Mouse (Mus musculus) right cerebral cortex, postnatal 4 days (tissue): ENCODE data around the gene Myo1b.
"Not testable (repeated sequence)": the region's sequence is repeated elsewhere in the genome, so short reads cannot be mapped to it uniquely, and the experiment has no call there.

ENCODE experiments used
- DNase-seq: peaks from one replicate; pipeline ENCODE4 v3.0.0-alpha.2; 2022

Myo1b gene

DNA sequence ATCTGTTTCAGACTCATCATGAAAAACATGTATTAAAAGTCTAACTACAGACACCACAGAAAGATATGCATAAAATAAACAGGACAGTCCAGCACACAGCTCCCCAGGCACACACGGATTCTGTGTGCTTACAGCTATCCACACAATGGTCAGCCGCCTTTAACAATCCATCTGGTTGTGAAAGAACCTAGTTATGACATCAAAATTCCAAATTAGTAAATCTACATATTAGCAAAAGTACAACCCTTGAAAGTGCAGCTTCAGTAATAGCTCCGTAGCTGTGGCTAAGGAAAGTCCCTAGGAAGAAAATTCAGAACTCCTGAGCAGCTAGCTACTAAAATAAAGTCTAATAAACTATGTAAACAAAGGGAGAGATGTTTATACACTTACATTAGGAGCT lies 21.1 kb downstream of the Myo1b start:
- DNase-seq: no peak

DNA sequence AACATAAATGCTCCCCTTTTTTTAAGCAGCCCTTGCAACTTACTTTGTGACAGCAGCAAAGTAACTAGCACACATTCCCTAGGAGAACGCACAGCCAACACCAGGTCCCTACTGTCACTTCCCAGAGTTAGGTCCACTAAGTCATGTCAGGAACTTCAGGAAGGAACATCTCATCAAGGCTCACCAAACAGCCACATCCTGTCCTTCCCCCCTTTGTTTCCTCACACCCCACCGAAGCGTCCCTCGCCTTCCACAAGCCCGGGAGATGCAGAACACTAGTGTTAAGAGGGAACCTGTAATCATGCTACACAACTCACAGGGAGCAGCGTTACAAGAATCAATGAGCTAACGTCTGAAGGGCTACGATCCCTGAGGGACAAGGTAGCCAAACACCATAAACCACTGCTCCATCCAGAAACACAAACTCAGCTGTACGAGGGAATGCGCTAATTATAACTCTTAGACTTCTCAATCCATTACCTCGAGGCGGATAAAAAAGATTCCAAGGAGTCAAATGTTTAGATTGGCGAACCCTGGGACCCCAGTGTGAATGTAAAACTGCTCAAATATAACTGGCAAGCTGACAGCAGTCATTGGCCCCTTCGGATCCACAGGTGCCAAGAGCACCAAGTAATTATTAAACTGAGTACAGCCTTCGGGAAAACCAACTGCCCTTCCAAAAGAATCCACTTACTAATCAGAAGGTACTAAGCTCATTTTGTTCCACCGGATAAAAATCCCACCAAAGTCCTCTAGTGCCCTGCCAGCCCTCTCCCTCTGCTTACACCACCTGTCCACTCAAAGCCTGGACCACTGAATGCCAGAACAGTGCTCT lies 22.1 kb downstream of the Myo1b start:
- no peak for DNase-seq

DNA sequence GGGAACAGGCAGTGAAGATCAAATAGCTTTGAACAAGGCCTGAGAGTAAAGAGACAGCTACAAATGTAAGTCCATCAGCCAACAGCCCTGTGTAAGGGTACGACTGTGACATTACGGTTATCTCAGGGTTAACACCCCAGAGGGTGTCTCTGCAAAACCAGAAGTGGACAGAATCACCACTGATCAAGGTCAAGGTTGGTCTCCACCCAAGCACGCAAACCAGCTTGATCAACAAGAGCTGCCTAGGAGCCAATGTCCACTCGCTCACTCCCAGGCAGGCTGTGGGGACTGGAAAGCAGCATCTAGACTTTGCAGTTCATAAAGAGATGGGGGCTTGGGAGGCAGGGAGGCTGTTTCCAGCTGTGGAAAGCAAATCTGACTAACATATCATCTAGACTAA lies 23.9 kb downstream of the Myo1b start:
- no peak for DNase-seq

DNA sequence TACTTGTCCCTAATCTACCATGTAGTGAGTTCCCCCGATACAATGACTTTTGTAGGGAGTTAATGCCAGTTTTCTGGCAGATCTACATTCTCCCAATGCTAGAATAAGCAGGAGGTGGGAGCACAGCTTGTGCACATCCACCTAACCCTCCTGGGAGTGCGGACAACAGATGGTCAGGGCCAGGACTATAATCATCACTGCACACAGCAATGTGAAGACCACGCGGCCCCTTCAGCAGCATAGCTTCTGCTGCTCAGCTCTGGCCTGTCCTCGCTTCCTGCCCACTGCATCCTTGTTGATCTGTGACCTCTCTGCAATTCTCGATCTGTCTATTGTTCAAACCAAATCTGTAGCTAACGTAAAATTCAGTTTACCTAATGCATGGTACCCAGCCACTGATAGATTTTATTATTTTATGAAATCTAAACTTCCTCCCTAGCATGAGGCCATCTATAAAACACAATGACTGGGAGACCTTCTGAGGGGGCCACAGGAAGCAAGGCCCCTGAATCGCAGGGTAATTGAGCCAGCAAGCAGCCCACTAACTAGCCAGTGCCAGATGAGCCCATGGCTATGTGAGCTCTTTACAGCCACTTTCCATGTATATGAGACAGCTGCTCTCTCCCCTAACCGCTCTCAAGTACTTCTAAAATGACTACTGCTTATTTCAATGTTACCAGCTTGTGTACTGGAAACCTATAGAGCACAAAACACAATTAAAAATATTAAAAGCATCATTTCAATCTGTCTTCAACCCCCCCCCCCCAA lies 27.6 kb downstream of the Myo1b start:
- DNase-seq: no peak

DNA sequence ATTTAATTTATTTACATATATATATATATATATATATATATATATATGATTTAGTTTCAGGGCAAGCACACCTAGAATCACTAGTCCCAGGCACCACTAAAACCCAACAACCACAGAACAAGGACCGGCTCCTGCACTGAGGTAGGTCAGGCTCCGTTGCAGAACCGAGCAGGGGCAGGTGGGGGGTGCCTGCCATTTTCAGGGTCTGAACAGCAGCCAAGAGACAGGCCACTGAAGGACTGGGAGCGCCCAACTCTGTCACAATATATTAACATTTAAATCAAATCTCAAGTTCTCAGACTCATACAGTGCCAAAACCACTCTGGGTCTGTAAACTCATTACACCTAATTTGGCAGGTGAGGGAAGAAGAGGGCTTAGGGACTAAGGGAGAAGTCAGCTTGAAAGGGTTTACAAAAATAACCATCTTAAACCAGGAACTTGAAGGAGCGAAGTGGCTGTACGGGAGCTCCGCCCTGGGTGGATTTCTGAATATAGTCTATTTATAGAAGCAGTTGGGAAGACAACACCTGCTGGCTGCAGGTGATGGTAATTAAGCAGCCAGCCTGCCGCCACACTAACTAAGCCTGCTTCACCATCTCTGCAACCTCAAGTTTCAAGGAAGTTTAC lies 30.4 kb downstream of the Myo1b start:
- no peak for DNase-seq

DNA sequence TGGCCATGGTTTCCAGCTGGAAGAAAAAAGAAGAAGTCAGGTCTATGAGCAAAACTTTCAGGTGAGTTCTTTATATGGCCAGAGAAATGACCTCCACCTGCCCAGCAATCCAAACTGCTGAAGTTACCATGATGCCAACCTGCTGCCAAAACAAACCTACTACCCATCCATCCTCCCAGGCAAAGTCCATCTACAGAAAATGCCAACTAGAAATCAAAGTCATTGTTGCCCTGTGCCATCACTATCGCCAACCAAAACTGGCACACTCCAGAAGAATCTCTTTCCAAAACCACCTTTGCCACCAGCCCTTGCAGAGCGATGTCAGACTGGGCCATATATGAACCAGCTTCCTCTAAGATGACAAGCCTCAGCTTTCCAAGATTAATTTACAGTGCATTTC lies 32.7 kb downstream of the Myo1b start:
- no peak for DNase-seq

DNA sequence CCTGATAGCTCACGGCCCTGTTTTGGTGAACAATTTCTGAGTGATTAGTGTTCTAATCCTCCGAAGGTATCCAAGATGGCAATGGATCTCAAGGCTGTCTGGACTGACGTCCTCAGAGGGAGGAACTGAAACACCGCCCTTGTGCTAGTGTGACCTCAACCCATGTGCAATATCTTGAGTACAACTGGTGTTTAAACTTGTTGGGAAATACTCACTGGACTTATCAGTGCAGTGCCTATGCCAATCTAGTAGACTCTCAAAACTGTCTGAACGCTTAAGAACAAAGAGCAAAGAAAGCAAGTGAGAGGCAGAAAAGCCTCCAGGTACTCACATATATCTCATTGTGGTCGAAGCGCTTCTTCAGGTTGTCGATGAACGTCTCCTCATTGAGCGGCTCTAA lies 33.1 kb downstream of the Myo1b start:
- no peak for DNase-seq

DNA sequence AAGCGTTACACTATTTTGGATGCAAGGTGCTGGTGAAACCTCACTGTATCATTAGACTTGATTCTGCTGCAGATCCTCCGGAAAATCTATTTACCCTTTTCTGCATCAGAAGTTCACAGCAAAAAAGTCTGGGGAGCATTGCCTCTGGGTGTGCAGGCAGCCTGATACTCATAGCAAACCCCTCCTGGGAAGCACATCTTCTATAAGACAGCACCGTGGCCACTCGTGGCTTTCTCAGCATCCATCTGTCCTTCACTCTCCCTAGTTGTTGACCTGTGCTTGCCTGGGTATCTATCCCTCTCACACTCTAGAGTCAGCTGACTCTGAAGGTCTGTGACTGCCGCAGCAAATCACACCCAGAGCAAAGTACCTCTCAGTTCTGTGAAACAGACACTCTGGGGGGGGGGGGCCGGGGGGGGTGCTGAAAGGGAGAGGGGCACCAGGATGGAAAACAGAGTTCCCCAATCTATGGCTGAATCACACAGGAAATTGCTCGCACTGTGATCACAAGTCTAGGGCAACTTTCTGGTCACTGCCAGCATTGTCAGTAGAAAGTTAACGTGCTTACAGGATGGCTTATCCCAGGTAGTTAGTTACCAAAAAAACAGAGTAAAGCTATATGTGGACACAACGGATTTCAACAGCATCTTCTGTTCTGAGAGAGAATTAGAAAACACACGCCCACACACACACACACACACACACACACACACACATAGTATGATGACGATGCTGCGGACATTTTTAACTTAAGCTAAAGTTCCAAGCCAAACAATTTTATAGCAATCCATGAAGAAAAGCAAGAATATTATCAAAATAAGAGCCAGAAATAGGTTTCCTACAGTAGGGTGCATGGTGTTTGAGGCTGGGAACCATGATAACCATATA lies 35.7 kb downstream of the Myo1b start:
- no peak for DNase-seq

DNA sequence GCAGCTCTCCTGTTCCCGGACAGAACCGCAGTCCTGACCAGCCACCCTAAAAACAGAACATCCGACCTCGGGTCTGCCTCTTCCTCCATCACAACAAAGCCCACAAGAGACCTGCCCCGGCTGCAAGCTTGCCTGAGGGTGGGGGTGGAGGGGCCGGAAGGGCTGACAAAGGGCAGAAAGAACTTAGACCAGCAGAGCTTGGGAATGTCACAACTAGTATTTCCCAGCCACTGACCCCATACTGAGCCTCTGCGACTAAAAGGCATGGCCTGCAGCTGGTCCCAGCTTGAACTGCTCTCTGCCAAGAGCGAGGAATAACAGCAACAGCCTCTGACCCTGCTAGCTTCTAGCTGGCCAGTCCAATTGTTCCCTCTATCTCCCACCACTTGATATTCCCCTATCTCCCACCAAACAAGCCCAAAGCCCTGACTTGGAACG lies 36.5 kb downstream of the Myo1b start:
- DNase-seq: no peak

DNA sequence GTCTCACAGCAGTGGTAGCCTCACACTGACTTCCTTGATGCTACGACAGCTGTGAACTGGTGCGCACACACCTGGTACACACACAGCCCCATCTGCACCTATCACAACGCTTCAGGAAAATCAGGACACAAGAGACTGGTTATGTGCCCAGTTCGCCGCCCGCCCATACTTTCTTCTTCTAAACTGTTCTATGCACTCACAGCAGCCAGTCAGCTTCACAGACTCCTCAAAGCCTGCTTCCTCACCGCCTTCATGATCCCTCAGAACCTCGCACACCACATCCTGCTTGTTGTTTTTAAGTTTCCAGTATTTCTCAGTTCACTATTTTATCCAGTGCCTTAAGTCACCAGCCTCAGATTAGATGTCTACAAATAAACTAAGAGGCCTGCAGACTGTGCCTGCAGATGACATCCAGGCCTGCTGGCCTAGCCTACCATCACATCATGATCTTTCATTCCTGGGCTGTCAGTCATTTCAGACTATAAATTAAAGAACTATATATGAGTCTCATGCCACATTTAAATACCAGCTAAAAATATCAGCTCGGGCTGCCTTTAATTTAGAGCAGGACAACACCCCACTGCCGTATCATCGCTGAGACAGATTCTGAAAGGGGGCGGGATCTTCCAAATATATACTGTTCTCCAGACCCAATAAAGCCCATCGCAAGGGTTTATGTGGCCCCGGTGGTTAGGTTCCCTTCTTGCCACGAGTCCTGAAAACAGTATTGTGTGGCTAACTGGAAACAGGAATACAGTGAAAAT lies 40.2 kb downstream of the Myo1b start:
- no peak for DNase-seq

DNA sequence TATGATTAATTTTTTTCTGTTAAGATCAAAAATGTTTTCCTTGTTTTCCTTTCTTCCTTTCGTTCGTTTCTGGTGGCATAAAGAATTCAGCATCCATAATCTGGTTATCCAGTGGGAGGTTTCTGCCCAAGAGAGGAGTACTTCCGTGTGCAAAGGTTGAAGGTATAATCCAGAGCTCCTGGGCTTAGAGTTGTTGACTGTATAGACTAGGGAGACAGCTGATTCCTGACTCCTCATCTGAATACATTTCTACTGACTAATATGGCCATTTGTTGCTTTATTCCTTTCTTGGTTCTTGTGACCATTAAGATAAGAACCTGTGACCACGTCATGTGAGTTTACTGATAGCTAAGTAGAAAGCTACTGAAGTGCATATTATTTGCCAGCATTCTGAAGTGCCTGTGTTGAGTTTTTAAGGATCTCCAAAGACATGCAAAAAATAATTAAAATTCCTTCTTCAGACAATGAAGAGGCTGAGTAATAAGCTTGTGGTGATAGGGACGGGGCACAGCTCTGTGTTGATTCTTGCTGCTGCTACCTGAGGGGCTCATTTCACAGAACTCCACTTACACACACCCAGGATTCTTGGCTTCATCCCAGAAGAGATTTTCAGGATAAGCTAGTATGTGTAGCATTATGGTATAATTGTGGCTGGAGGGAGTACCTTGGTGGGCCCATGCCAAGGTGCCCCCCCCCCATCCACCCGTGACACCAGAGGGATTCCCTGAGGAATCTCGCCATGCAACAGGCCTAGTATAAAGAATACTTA lies 43.2 kb downstream of the Myo1b start:
- DNase-seq: no peak

DNA sequence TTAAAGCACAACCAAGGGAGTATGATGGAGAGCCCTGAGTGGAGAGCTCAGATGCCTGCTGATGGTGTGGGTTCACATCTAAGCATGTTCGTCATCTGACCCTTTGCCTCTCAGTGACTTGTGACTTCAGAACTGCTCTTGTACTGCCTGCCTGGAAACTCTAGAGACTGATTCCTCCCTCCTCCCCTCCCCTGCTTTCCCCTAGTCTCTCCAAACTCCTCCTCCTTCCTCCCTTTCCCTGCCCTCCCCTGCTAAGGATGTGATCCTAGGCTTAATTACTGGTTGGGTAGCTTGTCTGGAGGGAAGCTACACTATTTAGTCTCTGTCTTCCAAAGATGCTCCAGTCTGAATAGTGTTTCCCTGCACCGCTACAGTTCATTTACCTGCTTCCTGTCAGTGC lies 44.6 kb downstream of the Myo1b start:
- not testable (repeated sequence) for DNase-seq

DNA sequence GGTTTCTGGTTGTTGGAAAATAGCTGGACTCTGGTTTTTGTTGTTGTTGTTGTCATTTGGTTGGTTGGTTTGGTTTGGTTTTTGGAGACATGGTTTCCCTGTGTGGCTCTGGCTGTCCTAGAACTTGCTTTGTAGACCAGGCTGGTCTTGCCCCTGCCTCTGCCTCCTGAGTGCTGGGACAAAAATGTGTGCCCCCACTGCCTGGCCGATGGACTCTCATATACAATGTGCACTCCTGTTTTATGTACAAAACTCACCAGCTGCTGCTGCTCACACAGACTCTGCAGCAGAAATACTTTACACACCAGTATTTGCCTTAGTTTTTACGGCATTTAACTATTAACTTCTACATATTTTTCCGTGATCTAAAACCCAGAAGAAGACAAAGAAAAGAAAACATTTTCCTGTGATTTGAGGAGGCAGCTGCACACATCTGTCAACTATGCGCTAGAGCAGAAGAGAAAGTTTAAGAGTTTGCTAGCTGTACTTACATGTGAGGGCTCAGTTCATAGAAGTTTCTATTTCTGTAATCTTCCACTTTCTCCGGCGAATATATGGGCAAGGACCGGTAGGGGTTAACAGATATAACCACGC lies 52.9 kb downstream of the Myo1b start:
- DNase-seq: no peak

DNA sequence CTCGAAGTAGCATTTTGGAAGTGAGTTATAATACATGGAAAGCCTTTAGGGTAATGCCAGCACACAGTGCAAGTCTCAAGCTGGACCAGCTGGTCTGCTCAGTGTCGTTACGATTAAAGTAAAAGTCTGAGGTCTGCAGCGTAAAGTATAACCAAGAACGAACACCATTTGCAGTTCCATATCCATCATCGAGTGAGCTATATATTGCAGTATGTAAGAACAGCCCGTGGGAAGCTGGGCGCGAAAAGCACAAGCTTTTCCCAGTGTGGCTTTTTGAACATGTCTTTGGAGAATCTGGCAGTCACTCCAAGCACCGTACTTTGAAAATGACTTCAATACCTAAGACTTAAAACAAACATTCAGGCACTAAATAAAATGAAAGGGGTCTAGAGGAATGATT lies 55.0 kb downstream of the Myo1b start:
- DNase-seq: no peak

DNA sequence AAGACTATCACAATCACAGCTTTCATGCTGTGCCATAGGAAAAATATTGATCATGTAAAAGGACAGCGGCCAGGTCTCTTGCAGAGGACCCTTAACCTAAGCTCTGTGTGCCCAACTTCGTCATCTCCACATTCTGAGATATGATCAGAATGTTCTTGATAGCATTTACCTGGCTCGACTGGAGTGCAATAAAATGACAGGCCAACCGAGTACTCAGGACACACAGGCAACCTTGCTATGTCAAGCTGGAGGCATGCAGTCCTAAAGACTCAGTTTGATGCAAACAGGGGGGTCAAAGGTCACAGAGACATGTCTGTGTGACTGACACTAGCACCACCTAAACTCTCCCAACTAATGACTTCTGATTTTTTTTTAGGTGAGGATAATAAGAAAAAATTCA lies 58.9 kb downstream of the Myo1b start:
- no peak for DNase-seq

DNA sequence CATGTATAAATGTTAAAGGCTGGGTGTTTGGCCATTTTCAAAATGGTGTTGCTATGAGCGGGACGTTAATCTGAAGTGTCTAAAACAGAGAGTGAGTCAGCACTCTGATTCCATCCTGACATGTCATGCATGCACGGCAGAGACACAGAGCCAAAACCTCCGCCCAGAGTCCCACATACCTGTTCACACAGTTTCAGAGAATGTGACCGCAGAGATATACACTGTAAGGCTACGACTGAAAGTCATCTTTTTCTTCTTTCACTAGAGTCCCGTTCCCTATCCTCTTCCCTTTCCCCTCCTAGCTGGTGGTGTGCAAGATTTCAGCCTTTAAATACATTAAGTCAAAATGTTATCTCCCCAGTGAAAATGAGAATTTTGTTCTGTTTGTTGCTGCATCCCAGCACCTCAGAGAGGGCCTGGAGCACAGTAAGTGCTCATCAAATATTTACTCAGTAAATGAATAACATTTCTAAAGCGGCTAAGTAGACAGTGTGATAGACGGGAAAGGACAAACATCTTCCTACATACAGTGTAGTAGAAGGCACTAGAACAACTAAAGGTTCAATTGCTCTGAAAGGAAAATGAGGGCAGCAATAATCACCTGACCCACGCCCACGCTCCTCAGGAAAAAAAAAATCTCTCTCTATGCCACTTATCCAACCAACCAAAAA lies 59.5 kb downstream of the Myo1b start:
- DNase-seq: no peak

DNA sequence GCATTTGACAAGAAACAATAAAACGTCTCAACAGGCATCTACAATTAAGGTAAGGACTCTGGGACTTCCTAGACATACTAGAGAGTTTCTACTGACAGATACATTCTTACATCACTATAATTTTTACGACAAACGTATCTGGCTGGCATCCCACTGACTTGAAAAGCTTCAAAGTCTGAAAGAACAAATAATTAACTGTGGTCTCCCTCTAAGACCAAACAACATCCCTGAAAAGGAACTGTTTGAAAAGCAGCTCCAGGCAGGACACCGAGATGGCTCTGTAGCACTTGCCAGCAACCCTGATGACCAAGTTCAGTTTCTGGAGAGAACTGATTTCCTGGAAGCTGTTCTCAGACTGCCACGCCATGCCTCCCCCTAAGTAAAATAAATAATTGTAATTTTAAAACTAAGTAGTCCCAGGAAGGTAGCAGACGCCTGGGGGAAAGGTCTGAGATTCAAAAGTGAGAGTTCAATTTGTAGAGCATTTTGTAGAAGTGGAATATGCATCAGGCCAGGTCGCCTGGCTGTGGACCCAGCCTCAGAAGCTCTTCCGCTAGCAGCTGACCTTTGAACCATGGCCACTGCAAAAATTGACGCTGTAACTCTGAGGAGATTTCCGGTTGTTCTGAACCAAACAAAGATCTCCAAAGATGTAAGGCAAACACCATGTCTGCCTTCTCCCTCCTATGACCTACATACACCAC lies 60.2 kb downstream of the Myo1b start:
- DNase-seq: no peak

DNA sequence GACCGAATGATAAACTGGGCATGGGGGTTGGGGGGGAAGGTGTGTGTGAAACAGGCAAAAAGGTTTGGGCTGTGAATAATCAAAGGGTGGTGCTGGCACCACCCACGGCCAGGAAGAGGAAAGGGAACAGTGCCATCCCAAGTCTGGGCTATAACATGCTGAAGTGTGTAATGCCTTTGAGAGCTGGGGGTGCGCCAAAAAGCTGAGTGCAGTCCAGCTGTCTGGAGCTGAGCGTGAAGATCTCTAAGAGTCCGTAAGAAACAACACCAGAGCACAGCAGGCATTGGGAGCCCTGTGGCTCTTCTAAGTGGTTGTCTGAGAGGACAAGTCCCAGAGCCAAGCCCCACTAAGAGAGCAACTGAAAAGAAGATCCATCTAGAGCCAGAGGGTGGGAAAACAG lies 63.6 kb downstream of the Myo1b start:
- DNase-seq: peak; percentile 51

DNA sequence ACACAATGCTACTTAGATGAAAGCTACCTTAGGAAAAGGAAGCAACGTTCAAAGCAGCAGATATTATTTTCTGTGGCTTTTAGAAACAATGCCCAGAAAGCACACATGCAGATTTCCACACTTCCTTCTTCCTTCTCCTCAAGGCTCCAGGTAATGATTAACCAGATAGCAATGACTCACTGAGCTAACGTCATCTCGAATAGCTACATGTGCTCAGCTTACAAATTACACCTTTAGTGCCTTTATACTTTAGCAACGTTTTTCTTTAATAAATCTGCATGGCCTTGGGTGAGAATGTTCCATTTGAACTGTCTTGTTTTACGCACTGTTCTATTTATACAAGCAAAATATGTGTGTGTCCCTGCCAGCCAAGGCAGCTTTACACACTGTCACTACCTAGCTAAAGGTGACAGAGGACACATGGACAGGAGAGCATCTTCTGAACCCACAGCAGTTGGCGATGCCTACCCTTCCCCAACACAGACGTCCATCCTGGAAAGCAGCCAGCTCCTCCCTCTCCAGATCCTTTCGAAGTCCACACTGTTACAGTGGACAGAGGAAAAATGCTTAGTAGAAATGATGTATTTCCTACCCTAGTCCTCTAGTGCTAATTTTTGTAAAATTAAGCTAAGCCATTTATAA lies 66.2 kb downstream of the Myo1b start:
- no peak for DNase-seq
